Mouse (Mus musculus) limb, embryonic 15.5 days (tissue): ENCODE results near the gene Hist1h2bh. TPM values are rescaled to one million over a fixed set of nuclear protein-coding genes. Genes with fewer than 3 reads are reported as not detected.

ENCODE experiments used
- ATAC-seq: fragments of 200-750 bp; cut with Nextera tagmentation; 2 replicates; pipeline ENCODE4 v1.8.0; 2017; ENCODE audit warnings: low read depth, moderate TSS enrichment; ENCODE audit not compliant: insufficient number of reproducible peaks, low FRiP score, low TSS enrichment
- H3K27ac ChIP-seq: fragments of 300-500 bp; sonication (generic); 2 replicates; pipeline ENCODE4 v1.5.1; 2015; ENCODE audit warnings: moderate library complexity, mild to moderate bottlenecking, inconsistent platforms
- H3K27me3 ChIP-seq: fragments of 300-500 bp; sonication (generic); 2 replicates; pipeline ENCODE4 v1.6.1; 2015; ENCODE audit warnings: inconsistent platforms
- H3K36me3 ChIP-seq: fragments of 300-500 bp; sonication (generic); 2 replicates; pipeline ENCODE4 v1.6.1; 2015; ENCODE audit warnings: inconsistent platforms
- H3K4me1 ChIP-seq: fragments of 300-500 bp; sonication (generic); 2 replicates; pipeline ENCODE4 v1.6.1; 2015; ENCODE audit warnings: inconsistent platforms
- H3K4me2 ChIP-seq: fragments of 300-500 bp; sonication (generic); 2 replicates; pipeline ENCODE4 v1.6.1; 2015; ENCODE audit warnings: mild to moderate bottlenecking, inconsistent platforms
- H3K4me3 ChIP-seq: fragments of 300-500 bp; sonication (generic); 2 replicates; pipeline ENCODE4 v1.5.1; 2015; ENCODE audit warnings: mild to moderate bottlenecking, inconsistent platforms
- H3K9ac ChIP-seq: fragments of 300-500 bp; sonication (generic); 2 replicates; pipeline ENCODE4 v1.6.1; 2015; ENCODE audit warnings: inconsistent platforms
- H3K9me3 ChIP-seq: fragments of 300-500 bp; sonication (generic); 2 replicates; pipeline ENCODE4 v1.6.1; 2016; ENCODE audit warnings: inconsistent platforms
- WGBS: fragments of 180-500 bp; shearing (Covaris S2); methylation state at CpG from one replicate; pipeline ENCODE4 v1.1.7; 2015; 5-methylcytosine and 5-hydroxymethylcytosine counted together
- polyA plus RNA-seq: library from polyadenylated mRNA; unstranded; fragments of >200 nt; fragmentation: Nextera tagmentation; extraction: Ambion mirVana; gene quantifications from 2 replicates; pipeline ENCODE4 v1.2.1, GENCODE M21; 2015

The Hist1h2bh gene
- polyA plus RNA-seq, 1 experiment from 2014 or later, result 0.77 TPM

DNA sequence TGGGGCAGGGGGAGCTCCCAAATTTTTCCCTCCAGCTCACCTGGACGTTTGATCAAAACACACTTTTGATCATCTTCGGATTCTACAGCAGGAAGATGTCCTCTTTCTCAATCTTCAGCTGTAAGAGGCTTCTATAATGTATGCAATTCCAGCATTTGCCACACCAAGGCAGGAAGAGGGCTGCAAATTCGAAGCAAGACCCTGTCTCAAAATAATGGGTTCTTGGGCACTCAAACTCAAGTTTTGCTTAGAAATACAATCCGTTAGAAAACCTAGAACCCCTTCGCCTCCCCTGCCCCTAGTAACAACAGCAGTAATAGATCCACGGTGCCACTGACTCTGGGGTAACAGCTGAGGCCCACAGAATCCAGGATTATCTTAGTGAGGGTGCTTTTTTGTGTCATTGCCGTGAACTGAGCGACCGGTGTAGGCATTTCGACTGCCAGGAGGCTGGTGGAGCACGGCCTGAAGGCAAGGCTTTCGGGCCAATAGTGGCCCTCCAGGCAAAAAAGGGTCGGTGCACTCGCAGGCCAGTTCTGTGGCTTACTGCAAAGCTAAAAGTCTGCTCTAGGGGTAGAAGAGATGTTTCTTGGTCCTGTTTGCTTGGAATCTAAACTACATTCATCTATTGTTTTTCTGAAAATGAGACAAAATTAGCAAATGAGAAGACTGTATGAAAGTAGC lies 37.4 kb downstream of the Hist1h2bh start:
- Histone ChIP-seq H3K4me3 (peak overlapping the region; percentile 23), H3K27me3 (no peaks in the 10 kb centered on the region), H3K9me3 (no peaks in the 10 kb centered on the region), H3K4me2 (peak overlapping the region; percentile 36), H3K9ac (no peak overlapping the region), H3K4me1 (peaks cover 11% of the 10 kb centered on the region), H3K27ac (no peak overlapping the region), H3K36me3 (no peaks in the 10 kb centered on the region)
- no peak for ATAC-seq
- 15% methylated on average over 14 of the region's 14 CpGs for WGBS

GRCm38 (mm10) chr13:23503797-23504196 lies 39.4 kb downstream of the Hist1h2bh start:
- Histone ChIP-seq H3K4me2 (no peak overlapping the region), H3K4me1 (peaks cover 12% of the 10 kb centered on the region), H3K27me3 (no peaks in the 10 kb centered on the region), H3K27ac (no peak overlapping the region), H3K4me3 (no peak overlapping the region), H3K36me3 (no peaks in the 10 kb centered on the region), H3K9ac (no peak overlapping the region), H3K9me3 (no peaks in the 10 kb centered on the region)
- 3% methylated on average over 9 of the region's 9 CpGs for WGBS
- no peak for ATAC-seq

DNA sequence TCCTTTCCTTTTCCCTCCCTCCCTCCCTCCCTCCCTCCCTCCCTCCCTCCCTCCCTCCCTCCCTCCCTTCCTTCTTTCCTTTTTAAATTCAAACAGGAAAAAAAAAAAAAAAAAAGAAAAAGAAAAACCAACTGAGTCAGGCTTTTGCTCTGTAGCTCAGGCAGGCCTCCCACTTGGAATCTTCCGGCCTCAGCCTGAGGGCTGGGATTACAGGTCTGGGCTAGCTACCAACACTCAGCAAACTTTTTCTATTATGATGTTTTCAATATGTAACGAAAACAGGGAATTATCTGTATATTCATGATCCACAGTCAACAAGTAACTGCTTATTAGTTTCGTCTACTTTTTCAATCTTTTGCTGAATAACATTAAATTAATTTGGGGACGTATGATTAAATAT lies 40.3 kb downstream of the Hist1h2bh start:
- H3K4me1 ChIP-seq, result peaks cover 16% of the 10 kb centered on the region
- no peak overlapping the region for H3K9ac ChIP-seq
- H3K4me3 ChIP-seq, result no peak overlapping the region
- H3K4me2 ChIP-seq, result no peak overlapping the region
- H3K36me3 ChIP-seq, result no peaks in the 10 kb centered on the region
- no peaks in the 10 kb centered on the region for H3K27me3 ChIP-seq
- no peak overlapping the region for H3K27ac ChIP-seq
- 42% methylated on average over 4 of the region's 4 CpGs for WGBS
- no peaks in the 10 kb centered on the region for H3K9me3 ChIP-seq
- ATAC-seq, result no peak

DNA sequence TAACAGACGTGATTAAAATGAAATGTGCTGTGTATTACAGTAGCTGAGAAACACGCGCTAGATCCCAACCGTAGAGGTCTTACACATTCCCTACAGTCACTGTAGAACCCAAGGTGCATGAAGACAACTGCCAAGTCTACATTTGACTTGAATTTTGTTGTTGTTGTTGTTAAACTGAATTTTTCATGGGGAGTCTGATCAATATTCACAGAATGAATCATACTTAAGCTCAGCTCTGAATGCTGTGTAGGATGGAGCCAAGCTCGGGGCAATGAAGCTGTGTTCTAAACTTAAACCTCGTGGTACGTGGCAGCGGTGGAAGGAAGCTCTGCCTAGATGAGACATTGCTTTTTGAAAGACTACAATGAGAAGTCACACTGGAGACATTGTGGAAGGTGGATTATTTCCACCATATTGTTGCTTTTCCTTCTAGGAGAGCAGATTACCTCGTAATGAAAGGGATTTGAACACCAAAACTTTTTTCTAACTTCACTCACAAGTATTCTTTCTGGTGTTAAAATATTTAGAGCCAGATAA lies 41.1 kb downstream of the Hist1h2bh start:
- no peaks in the 10 kb centered on the region for H3K27me3 ChIP-seq
- H3K4me2 ChIP-seq, result no peak overlapping the region; the same call in 1 of the 2 replicates
- ATAC-seq, result no peak
- WGBS, result 37% methylated on average over 9 of the region's 9 CpGs
- peaks cover 16% of the 10 kb centered on the region for H3K4me1 ChIP-seq
- no peak overlapping the region for H3K4me3 ChIP-seq
- H3K27ac ChIP-seq, result no peak overlapping the region
- no peaks in the 10 kb centered on the region for H3K36me3 ChIP-seq
- no peak overlapping the region for H3K9ac ChIP-seq
- H3K9me3 ChIP-seq, result no peaks in the 10 kb centered on the region

DNA sequence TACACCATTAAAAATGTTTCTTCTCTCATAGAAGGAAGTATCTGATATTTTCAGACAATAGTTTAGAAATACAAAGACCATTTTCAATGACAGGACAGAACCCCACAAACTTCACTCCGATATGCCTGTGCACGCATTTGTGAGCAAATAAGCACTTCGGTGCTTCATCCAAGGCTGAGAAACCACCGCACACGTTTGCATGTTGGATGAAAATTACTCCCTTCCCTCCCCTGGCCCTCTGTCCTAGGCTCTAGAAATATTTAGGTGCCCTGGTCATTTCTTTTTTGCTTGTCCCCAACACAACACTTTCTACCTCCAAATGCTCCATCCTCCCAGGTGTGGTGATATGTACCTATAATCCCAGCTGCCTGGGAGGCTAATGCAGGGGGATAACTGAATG lies 41.7 kb downstream of the Hist1h2bh start:
- Histone ChIP-seq H3K27me3 (no peaks in the 10 kb centered on the region), H3K4me3 (0 out of 2 replicates have a peak overlapping the region, but pooled peaks have one; percentile 13), H3K36me3 (no peaks in the 10 kb centered on the region), H3K27ac (no peak overlapping the region), H3K9ac (no peak overlapping the region), H3K9me3 (no peaks in the 10 kb centered on the region), H3K4me2 (no peak overlapping the region; the same call in 1 of the 2 replicates), H3K4me1 (peaks cover 16% of the 10 kb centered on the region)
- whole genome bisulfite sequencing, result 20% methylated on average over 5 of the region's 5 CpGs
- ATAC-seq, result no peak

- Histone ChIP-seq H3K4me1 (peaks cover 12% of the 10 kb centered on the region), H3K27ac (no peak overlapping the region), H3K27me3 (no peaks in the 10 kb centered on the region), H3K4me2 (no peak overlapping the region), H3K4me3 (no peak overlapping the region), H3K36me3 (no peaks in the 10 kb centered on the region), H3K9ac (no peak overlapping the region), H3K9me3 (no peaks in the 10 kb centered on the region)
- 5% methylated on average over 17 of the region's 17 CpGs for WGBS
- ATAC-seq, result no peak
Measured at GRCm38 (mm10) chr13:23500424-23501200, 42.6 kb downstream of the Hist1h2bh start.

DNA sequence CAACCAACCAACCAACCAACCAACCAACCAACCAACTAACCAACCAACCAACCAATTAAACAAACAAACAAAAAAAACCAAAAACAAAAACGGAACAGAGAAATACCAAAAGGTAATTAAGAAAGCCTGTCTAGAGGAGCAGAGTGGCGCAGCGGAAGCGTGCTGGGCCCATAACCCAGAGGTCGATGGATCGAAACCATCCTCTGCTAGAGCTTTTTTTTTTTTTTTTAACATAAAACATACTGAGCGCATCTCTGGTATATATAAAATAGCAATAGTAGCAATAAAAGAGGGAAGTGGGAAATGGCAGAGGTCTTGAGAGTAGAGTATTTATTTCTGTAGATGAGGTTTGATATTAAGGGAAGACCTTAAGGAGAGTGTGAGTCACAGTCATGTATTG lies 43.2 kb downstream of the Hist1h2bh start:
- ATAC-seq, result no peak
- Histone ChIP-seq H3K36me3 (no peaks in the 10 kb centered on the region), H3K4me1 (peaks cover 6% of the 10 kb centered on the region), H3K4me2 (no peak overlapping the region), H3K9ac (no peak overlapping the region), H3K9me3 (no peaks in the 10 kb centered on the region), H3K27ac (no peak overlapping the region), H3K4me3 (no peak overlapping the region), H3K27me3 (no peaks in the 10 kb centered on the region)
- WGBS, result 16% methylated on average over 7 of the region's 7 CpGs

- Histone ChIP-seq H3K4me3 (peak overlapping the region; percentile 26), H3K9me3 (no peaks in the 10 kb centered on the region), H3K27me3 (no peaks in the 10 kb centered on the region), H3K4me1 (peaks cover 5% of the 10 kb centered on the region), H3K9ac (no peak overlapping the region), H3K36me3 (no peaks in the 10 kb centered on the region), H3K27ac (no peak overlapping the region), H3K4me2 (peak overlapping the region; percentile 42)
- 4% methylated on average over 10 of the region's 10 CpGs for WGBS
- ATAC-seq, result no peak
Measured at GRCm38 (mm10) chr13:23498653-23499052, 44.5 kb downstream of the Hist1h2bh start.

GRCm38 (mm10) chr13:23497656-23498321 lies 45.4 kb downstream of the Hist1h2bh start:
- Histone ChIP-seq H3K36me3 (no peaks in the 10 kb centered on the region), H3K27ac (no peak overlapping the region), H3K9ac (no peak overlapping the region), H3K4me1 (peaks cover 5% of the 10 kb centered on the region), H3K27me3 (no peaks in the 10 kb centered on the region), H3K4me3 (peak overlapping the region; percentile 26), H3K9me3 (no peaks in the 10 kb centered on the region), H3K4me2 (peak overlapping the region; percentile 42)
- WGBS, result 8% methylated on average over 19 of the region's 19 CpGs
- ATAC-seq, result no peak

GRCm38 (mm10) chr13:23495526-23495925 lies 47.7 kb downstream of the Hist1h2bh start:
- no peak for ATAC-seq
- Histone ChIP-seq H3K36me3 (no peaks in the 10 kb centered on the region), H3K4me2 (no peak overlapping the region), H3K9ac (no peak overlapping the region), H3K4me3 (no peak overlapping the region), H3K27me3 (no peaks in the 10 kb centered on the region), H3K4me1 (peaks cover 5% of the 10 kb centered on the region), H3K9me3 (no peaks in the 10 kb centered on the region), H3K27ac (no peak overlapping the region)
- WGBS, result 84% methylated on average over 6 of the region's 6 CpGs

DNA sequence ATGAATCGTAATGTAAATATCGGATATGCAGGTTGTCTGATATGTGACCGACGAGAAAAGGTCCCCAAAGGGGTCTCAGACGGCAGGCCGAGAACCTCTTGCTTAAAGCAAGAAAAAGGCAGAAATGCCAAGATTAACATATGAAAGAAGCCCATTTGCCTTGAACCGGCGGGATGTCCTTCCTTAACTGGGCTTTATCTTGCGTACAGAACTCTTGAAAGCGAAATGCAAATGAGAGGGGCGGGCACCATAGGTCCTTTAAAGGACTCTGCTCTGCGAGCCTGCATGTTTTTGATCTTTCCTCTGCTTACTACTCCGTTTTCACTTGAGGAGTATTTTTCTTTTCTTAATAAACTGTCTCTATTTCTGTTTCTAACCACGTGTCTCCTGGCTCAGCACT lies 51.2 kb downstream of the Hist1h2bh start:
- H3K27ac ChIP-seq, result no peak overlapping the region
- H3K4me2 ChIP-seq, result peak overlapping the region; percentile 30
- H3K9ac ChIP-seq, result no peak overlapping the region
- no peak for ATAC-seq
- H3K27me3 ChIP-seq, result no peaks in the 10 kb centered on the region
- 14% methylated on average over 14 of the region's 14 CpGs for WGBS
- no peaks in the 10 kb centered on the region for H3K9me3 ChIP-seq
- H3K36me3 ChIP-seq, result no peaks in the 10 kb centered on the region
- H3K4me3 ChIP-seq, result peak overlapping the region; percentile 15
- 0 out of 2 replicates have a peak, but pooled peaks cover 2% of the 10 kb centered on the region for H3K4me1 ChIP-seq
